Mouse (Mus musculus): Measurements from ENCODE around the gene Orai2.
A peak's percentile ranks its signal among the peaks of the same experiment; 100 is the strongest.

DNA sequence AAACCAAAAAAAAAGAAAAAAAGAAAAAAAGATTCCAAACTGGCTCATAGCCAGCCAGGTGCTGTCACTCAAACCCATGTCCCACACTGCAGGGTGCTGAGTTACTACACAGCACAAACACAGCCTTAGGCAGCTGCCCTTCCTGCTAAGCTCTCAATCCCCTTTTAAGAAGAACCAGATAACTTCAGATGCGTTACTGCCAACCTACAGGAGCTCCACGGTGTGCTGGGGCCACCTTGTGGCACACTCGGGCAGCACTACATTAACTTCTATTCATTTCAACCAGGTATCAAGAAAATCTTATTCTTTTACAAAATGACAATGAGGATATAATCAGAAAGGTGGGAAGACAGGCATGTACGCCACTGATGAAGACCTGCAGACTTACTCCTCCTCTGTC is 16.2 kb upstream of the Orai2 start:
- TF ChIP-seq CTCF (IDR thresholded peaks at IDR 0.05; ENCODE audit: borderline replicate concordance, control insufficient read depth, extremely low read depth, insufficient read depth, low read length, poor library complexity) (peak; percentile 80; the same call in 1 of the 2 replicates), POLR2A (IDR thresholded peaks at IDR 0.05; ENCODE audit: control insufficient read depth, extremely low read depth, insufficient read depth, low read length, poor library complexity) (no peak)

Data from thymus, adult 2 months (tissue).